Mouse (Mus musculus) heart, embryonic 16.5 days (tissue): ENCODE measurements around the gene Runx1. TPM values are rescaled to one million over a fixed set of nuclear protein-coding genes. Genes with fewer than 3 reads are reported as not detected.
A peak's percentile ranks its signal among the peaks of the same experiment; 100 is the strongest.

Experiments
- ATAC-seq: fragments of 200-750 bp; cut with Nextera tagmentation; replicated peaks from 2 replicates; pipeline ENCODE4 v1.8.0; 2017; ENCODE audit warnings: moderate number of reproducible peaks; ENCODE audit not compliant: insufficient read depth, low FRiP score; ENCODE audit errors: extremely low read depth
- H3K27ac ChIP-seq: fragments of 300-500 bp; sonication (generic); 2 replicates; pipeline ENCODE4 v1.5.1; 2014; ENCODE audit warnings: mild to moderate bottlenecking, low read length, control low read depth, moderate library complexity
- H3K27me3 ChIP-seq: fragments of 300-500 bp; sonication (generic); 2 replicates; pipeline ENCODE4 v1.6.1; 2014; ENCODE audit warnings: low read length, mixed read lengths; ENCODE audit not compliant: control insufficient read depth, insufficient read depth
- H3K36me3 ChIP-seq: fragments of 300-500 bp; sonication (generic); 2 replicates; pipeline ENCODE4 v1.6.1; 2014; ENCODE audit not compliant: control insufficient read depth, insufficient read depth
- H3K4me1 ChIP-seq: fragments of 300-500 bp; sonication (generic); 2 replicates; pipeline ENCODE4 v1.6.1; 2014; ENCODE audit warnings: low read length, mixed read lengths; ENCODE audit not compliant: control insufficient read depth, insufficient read depth
- H3K4me2 ChIP-seq: fragments of 300-500 bp; sonication (generic); 2 replicates; pipeline ENCODE4 v1.6.1; 2014; ENCODE audit warnings: low read depth, mild to moderate bottlenecking, control low read depth, low read length
- H3K4me3 ChIP-seq: fragments of 300-500 bp; sonication (generic); 2 replicates; pipeline ENCODE4 v1.5.1; 2014; ENCODE audit warnings: mild to moderate bottlenecking, control low read depth, low read length
- H3K9ac ChIP-seq: fragments of 300-500 bp; sonication (generic); 2 replicates; pipeline ENCODE4 v1.6.1; 2014; ENCODE audit warnings: low read length, control low read depth
- H3K9me3 ChIP-seq: fragments of 300-500 bp; sonication (generic); replicated peaks from 2 replicates; pipeline ENCODE4 v1.6.1; 2016; ENCODE audit warnings: low read length; ENCODE audit not compliant: control insufficient read depth
- WGBS: fragments of 180-500 bp; shearing (Covaris S2); extraction: QIAGEN DNeasy Blood & Tissue Kit; methylation state at CpG from one replicate; pipeline ENCODE4 v1.1.7; 2014; 5-methylcytosine and 5-hydroxymethylcytosine counted together
- polyA plus RNA-seq: library from polyadenylated mRNA; unstranded; fragments of >200 nt; fragmentation: Nextera tagmentation; extraction: Ambion mirVana; gene quantifications from 2 replicates; pipeline ENCODE4 v1.2.1, GENCODE M21; 2015

Runx1 gene
- polyA plus RNA-seq, 1 experiment from 2014 or later, result 11.0 TPM

GRCm38 (mm10) chr16:92639093-92639492 lies 186.9 kb downstream of the Runx1 start:
- Histone ChIP-seq H3K36me3 (no peaks in the 10 kb centered on the region), H3K4me2 (no peak overlapping the region), H3K27me3 (no peaks in the 10 kb centered on the region), H3K4me3 (no peak overlapping the region), H3K9me3 (no peaks in the 10 kb centered on the region), H3K27ac (no peak overlapping the region), H3K9ac (no peak overlapping the region), H3K4me1 (no peaks in the 10 kb centered on the region)
- WGBS, result 78% methylated on average over 8 of the region's 8 CpGs
- no peak; the same call in 1 of the 2 replicates for ATAC-seq

DNA sequence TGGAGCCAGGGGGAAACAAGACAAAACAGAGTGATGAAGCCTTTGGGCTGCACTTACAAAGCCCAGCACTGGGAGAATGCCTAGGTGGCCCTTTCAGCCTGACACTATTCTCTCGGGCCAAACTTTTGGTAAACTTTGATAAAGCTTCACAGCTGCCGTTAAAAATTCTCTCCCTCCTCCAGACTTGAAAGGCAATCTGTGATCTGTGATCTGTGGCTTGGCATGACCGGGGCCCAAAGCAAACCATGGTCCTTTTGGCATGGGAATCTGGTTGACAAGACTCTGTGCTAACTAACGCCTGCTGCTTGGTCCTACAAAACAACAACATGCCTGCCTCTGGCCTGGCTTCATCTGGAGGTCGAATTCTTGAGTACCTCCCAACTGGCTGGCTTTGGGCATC lies 188.9 kb downstream of the Runx1 start:
- 56% methylated on average over 5 of the region's 5 CpGs for WGBS
- H3K4me1 ChIP-seq, result peaks cover 4% of the 10 kb centered on the region
- H3K9me3 ChIP-seq, result no peaks in the 10 kb centered on the region
- H3K27ac ChIP-seq, result no peak overlapping the region
- no peak overlapping the region for H3K4me2 ChIP-seq
- no peaks in the 10 kb centered on the region for H3K27me3 ChIP-seq
- H3K9ac ChIP-seq, result no peak overlapping the region
- ATAC-seq, result no peak
- no peak overlapping the region for H3K4me3 ChIP-seq
- H3K36me3 ChIP-seq, result no peaks in the 10 kb centered on the region

DNA sequence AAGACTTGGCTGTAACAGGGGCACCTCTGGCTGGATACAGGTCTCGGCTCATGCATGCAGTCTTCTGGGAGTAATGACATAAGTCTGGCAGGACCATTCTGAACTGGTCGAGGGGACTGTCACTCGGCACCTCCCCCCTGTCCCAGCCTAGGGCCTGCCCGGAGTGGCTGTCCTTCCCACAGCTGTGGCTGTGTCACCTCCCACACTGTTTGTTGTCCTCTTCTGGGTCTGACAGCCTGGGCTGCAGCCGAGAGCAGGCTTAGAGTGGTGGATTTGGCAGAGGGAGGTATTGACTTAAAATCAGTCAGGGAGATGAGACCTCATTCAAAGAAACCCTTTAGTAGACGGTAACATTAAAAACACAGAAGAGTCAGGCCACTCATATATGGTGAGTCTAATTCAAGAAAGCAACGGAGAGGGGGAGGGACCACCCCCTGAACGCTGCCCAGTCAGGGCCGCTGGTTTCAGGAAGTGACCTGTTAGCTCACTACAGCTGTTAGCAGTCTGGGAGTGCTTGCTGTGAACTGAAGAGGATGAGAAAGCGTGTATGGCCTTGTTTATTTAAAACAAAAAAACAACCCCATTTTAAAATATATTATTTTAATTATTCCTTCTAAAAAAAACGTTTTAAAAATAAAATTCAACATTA lies 193.7 kb downstream of the Runx1 start:
- H3K4me3 ChIP-seq, result peak overlapping the region; percentile 27
- H3K9ac ChIP-seq, result peak overlapping the region; percentile 38
- peak overlapping the region; percentile 52 for H3K4me2 ChIP-seq
- peak; percentile 86 for ATAC-seq
- 0 out of 2 replicates have a peak, but pooled peaks cover 2% of the 10 kb centered on the region for H3K27me3 ChIP-seq
- 0 out of 2 replicates have a peak overlapping the region, but pooled peaks have one; percentile 22 for H3K27ac ChIP-seq
- peaks cover 7% of the 10 kb centered on the region for H3K4me1 ChIP-seq
- no peaks in the 10 kb centered on the region for H3K36me3 ChIP-seq
- H3K9me3 ChIP-seq, result no peaks in the 10 kb centered on the region
- WGBS, result 13% methylated on average over 11 of the region's 11 CpGs

DNA sequence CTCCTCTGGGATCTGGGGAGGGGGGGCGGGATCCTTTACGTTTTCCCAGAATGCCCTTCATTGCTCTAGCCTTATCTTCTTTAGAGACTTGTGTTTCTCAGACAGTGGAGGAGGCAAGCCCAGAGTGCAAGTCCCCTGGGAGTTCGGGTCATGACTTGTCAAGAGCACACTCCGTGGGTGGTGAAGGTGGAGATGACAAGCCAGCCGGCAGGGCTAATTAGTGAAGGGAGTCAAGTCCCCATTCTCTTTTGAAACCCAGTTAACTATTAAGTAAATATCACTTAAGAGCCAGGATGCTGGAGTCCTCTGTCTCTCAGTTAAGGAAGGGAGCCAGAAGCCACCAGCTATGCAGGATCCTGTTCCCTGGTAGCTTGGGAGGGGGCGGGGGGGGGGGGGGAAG lies 194.3 kb downstream of the Runx1 start:
- Histone ChIP-seq H3K4me3 (no peak overlapping the region), H3K4me2 (peak overlapping the region; percentile 52), H3K4me1 (peaks cover 7% of the 10 kb centered on the region), H3K9ac (no peak overlapping the region), H3K27me3 (0 out of 2 replicates have a peak, but pooled peaks cover 2% of the 10 kb centered on the region), H3K9me3 (no peaks in the 10 kb centered on the region), H3K27ac (no peak overlapping the region), H3K36me3 (no peaks in the 10 kb centered on the region)
- WGBS, result 16% methylated on average over 5 of the region's 6 CpGs
- ATAC-seq, result no peak

DNA sequence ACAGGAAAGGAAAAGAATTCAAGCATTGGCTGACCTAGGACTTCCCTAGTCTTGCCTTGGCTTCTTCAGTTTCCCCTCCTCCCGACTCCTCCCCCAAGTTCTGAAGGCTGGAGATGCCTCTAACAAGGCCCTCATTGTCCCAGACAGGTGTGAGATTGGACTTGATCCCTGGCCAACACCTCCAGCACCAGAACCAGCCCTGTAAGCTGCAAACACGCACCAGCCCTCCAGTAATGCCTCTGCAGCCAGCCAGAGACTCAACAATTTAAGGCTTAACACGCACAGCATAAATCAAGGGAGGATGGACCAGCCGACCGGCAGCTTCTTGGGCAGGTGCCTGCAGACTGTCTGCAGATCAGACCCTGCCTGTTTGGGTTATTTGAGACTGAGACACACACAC lies 195.0 kb downstream of the Runx1 start:
- Histone ChIP-seq H3K9me3 (no peaks in the 10 kb centered on the region), H3K9ac (no peak overlapping the region), H3K27me3 (0 out of 2 replicates have a peak, but pooled peaks cover 2% of the 10 kb centered on the region), H3K4me1 (peaks cover 7% of the 10 kb centered on the region), H3K36me3 (no peaks in the 10 kb centered on the region), H3K27ac (no peak overlapping the region), H3K4me2 (no peak overlapping the region), H3K4me3 (no peak overlapping the region)
- WGBS, result 56% methylated on average over 5 of the region's 5 CpGs
- no peak for ATAC-seq

GRCm38 (mm10) chr16:92629829-92630228 lies 196.1 kb downstream of the Runx1 start:
- 0 out of 2 replicates have a peak, but pooled peaks cover 2% of the 10 kb centered on the region for H3K27me3 ChIP-seq
- peaks cover 7% of the 10 kb centered on the region for H3K4me1 ChIP-seq
- no peak overlapping the region for H3K27ac ChIP-seq
- no peak overlapping the region for H3K4me3 ChIP-seq
- no peaks in the 10 kb centered on the region for H3K36me3 ChIP-seq
- no peak overlapping the region for H3K9ac ChIP-seq
- no peak overlapping the region for H3K4me2 ChIP-seq
- ATAC-seq, result no peak
- no peaks in the 10 kb centered on the region for H3K9me3 ChIP-seq
- 92% methylated on average over 7 of the region's 7 CpGs for WGBS

- Histone ChIP-seq H3K27ac (no peak overlapping the region), H3K9me3 (no peaks in the 10 kb centered on the region), H3K27me3 (0 out of 2 replicates have a peak, but pooled peaks cover 7% of the 10 kb centered on the region), H3K4me2 (no peak overlapping the region), H3K9ac (no peak overlapping the region), H3K4me3 (no peak overlapping the region), H3K36me3 (no peaks in the 10 kb centered on the region), H3K4me1 (peaks cover 5% of the 10 kb centered on the region)
- no peak for ATAC-seq
- 51% methylated on average over 6 of the region's 6 CpGs for WGBS
Observed at GRCm38 (mm10) chr16:92627262-92627661, 198.7 kb downstream of the Runx1 start.

DNA sequence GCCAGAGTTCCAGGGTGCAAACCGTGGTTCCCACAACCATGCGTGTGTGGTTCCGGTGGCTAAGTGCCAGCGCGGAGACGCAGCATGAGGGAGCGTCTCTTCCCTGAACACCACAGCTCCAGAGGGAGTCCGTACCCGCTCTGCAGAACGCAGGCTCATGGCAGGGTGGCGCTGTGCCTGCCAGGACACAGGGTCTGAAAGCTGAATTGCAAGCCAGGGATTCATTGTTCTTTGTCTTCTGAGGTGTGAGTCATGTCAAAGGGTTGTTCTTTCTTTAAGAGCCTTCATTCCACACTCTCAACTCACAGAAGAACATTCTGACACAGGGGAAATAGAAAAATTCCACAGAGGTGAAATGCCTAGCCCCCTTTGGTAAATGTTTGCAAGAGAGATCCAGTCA lies 202.0 kb downstream of the Runx1 start:
- no peak overlapping the region for H3K4me2 ChIP-seq
- 77% methylated on average over 11 of the region's 11 CpGs for WGBS
- 0 out of 2 replicates have a peak, but pooled peaks cover 7% of the 10 kb centered on the region for H3K27me3 ChIP-seq
- no peaks in the 10 kb centered on the region for H3K36me3 ChIP-seq
- ATAC-seq, result no peak
- no peak overlapping the region for H3K27ac ChIP-seq
- H3K4me3 ChIP-seq, result no peak overlapping the region
- no peak overlapping the region for H3K9ac ChIP-seq
- H3K9me3 ChIP-seq, result no peaks in the 10 kb centered on the region
- H3K4me1 ChIP-seq, result no peaks in the 10 kb centered on the region

DNA sequence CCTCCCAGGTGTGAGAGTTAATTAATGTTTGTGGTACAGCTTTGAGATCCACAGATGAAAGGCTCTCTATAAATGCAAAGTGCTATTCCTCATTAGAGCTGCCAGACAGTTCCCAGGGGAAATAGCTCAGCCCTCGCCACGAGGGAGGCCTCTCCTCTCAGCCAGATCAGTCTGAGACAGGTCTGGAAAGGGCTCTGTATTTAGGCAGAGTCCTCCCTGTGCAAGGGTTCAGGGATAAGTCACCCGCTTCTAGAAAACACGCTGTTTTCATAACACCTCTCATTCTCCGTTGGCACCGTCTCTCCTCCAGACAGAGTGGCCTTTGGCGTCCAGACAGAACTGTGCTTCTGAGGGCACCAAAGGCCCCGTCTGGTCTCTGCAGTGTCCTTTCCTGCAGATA lies 204.1 kb downstream of the Runx1 start:
- H3K4me3 ChIP-seq, result no peak overlapping the region
- WGBS, result 63% methylated on average over 8 of the region's 8 CpGs
- no peak overlapping the region for H3K9ac ChIP-seq
- ATAC-seq, result no peak
- no peak overlapping the region for H3K27ac ChIP-seq
- H3K4me1 ChIP-seq, result no peaks in the 10 kb centered on the region
- 0 out of 2 replicates have a peak, but pooled peaks cover 2% of the 10 kb centered on the region for H3K36me3 ChIP-seq
- H3K9me3 ChIP-seq, result peaks cover 5% of the 10 kb centered on the region
- H3K27me3 ChIP-seq, result 0 out of 2 replicates have a peak, but pooled peaks cover 5% of the 10 kb centered on the region
- H3K4me2 ChIP-seq, result no peak overlapping the region
